Mouse (Mus musculus) monocyte, adult 2 months (primary cell): ENCODE results near the gene Rps6ka5.

Experiments
- DNase-seq, 2 experiments: peaks; one replicate each; pipeline ENCODE4 v3.0.0; 2022; ENCODE audit warnings: low spot score in 2 of 2, low read depth in 1 of 2

Rps6ka5 gene

DNA sequence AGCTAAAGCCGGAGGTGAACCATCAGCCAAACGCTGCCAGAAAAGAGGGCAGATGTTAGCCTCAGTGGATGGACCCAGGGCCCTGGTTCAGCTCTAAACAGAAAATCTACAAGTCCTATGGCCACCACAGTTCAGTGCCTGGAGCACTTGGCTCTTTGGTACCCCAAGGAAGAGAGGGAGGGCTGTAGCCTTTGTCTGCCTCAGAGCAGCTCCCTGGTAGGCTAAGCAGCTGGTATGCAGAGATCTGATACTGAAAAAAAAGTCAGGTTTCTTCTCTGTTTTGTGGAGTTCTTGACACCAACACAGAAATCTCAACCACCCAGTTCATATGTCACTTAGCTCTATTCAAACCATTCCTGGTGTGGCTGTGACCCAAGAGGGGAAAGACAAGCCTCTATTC is 222.2 kb downstream of the Rps6ka5 start:
- DNase-seq, result no peak

- DNase-seq, result no peak
Observed at GRCm38 (mm10) chr12:100503659-100504058, 223.1 kb downstream of the Rps6ka5 start.

GRCm38 (mm10) chr12:100502544-100502943 is 224.2 kb downstream of the Rps6ka5 start:
- DNase-seq, result no peak

DNA sequence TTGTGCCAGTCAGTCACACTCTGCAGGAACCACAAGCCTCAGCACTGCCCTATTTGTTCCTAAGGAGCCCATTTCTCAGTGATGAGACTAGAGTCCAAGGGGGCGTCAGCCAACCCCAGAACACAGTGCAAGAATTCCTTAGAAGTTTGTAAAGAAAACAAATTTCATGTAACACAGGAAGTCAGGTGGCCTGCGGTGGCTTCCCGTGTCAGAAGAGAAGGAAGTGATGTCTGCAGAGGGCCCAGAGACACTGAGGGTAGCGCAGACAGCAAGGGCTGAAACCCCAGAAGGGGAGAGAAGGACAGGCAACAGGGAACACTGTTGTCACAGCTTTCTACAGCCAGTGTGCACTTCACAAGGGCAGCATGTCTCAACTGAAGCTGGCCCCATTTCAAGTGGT is 225.5 kb downstream of the Rps6ka5 start:
- no peak for DNase-seq

GRCm38 (mm10) chr12:100499469-100499868 is 227.3 kb downstream of the Rps6ka5 start:
- no peak for DNase-seq
